Mouse (Mus musculus): ENCODE measurements around the gene Resf1. TPM values are rescaled to one million over a fixed set of nuclear protein-coding genes. Genes with fewer than 3 reads are reported as not detected.
"Not testable (repeated sequence)": the region's sequence is repeated elsewhere in the genome, so short reads cannot be mapped to it uniquely, and the experiment has no call there.

Resf1 gene
- total RNA-seq (2014; rRNA removed) (22.4 and 31.9 TPM in 2 replicates), polyA plus RNA-seq (2015; fragmentation: Nextera tagmentation; extraction: Ambion mirVana) (24.7 and 25.1 TPM in 2 replicates)

DNA sequence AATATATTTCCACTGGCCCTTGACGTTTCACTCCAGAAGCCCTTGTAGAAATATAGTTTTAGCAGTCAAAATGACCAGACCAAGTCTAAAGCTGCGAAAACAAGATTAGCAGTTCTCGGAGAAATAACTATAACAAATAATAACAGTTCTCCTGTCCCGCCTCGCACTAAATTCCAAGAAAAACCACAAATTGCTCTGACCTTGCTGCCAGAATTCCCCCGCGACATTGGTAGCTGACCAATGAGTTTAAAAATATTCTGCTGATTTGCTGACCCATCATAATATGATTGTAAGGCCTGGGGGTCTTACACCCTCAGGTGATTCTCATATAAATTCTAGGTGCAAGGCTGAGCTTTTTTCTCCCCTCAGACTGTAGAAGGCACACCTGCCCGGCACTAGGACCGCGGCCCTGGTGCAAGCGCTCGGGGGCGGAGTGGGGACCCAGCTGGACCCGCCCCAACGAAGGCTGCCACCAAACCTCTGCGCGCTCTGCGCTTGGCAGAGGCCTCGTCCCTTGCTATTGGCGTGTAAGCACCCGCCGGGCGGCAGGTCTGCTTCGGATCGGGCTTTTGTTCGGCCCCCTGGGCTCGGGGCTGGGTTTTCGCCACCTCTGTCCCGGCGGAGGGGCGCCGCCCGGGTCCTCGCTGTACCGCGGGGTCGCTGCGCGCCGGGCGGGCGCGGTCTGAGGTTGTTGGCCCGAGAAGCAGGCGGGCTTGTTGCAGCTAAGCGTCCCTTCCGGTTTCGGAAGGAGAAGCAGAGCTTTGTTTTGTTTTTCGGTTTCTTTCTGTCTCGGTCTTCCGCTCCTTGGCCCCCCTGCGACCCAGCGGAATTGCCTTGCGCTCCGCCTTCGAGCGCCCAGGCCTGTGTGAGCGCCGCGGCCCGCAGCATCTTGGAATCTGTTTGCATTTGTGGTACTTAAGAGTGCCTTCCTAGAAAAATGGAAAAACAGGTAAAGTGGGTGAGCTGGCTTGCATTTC is at the start of gene Resf1:
TSS of gene Resf1 (plus strand) at position 459 of the 977 bp plus-strand sequence.
- ATAC-seq (peak; percentile 100), DNase-seq (ENCODE audit: low spot score) (peak; percentile 94)
- peak within 1 kb of the TSS; percentile 98 for H3K27ac ChIP-seq
- no peaks in the 10 kb centered on the region for H3K9me3 ChIP-seq (ENCODE audit: low read length)
- peak within 1 kb of the TSS; percentile 81 for H3K4me3 ChIP-seq (ENCODE audit: low read length)
- H3K4me2 ChIP-seq (ENCODE audit: low read depth, low read length) = peak within 1 kb of the TSS; percentile 64
- WGBS = 4% methylated on average over 61 of the region's 61 CpGs
- peak within 1 kb of the TSS; percentile 95 for H3K9ac ChIP-seq (replicated peaks; ENCODE audit: low read length)
- H3K4me1 ChIP-seq (ENCODE audit: insufficient read depth, low read length) = peaks cover 10% of the 10 kb centered on the region
- no peaks in the 10 kb centered on the region for H3K27me3 ChIP-seq (ENCODE audit: insufficient read depth, low read length)
- no peak for TF ChIP-seq CTCF (IDR thresholded peaks at IDR 0.05; ENCODE audit: low read depth)
- H3K36me3 ChIP-seq (ENCODE audit: insufficient read depth, low read length) = no peaks in the 10 kb centered on the region; the same call in 1 of the 2 replicates

DNA sequence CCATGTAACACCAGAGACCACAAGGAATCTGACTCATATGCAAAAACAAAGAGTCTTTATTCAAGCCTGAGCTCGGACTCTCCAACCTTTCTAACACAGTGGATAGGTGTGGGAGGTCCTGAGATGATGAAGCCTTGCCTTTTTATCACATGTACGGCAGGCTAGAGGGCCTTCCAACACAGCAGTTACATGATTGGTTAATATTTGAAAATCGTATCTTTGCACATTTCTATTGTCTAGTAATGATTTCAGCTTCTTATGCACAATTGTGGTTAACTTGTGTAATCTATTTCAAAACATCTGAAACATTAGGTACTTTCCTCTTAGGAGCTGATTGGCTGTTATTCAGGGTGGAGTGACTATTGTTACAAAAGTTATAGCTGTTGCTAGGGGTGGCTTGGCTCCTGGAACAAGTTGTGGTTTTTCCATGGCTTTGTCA is 48.4 kb upstream of the Resf1 start:
- Histone ChIP-seq H3K36me3 (ENCODE audit: insufficient read depth, low read length) (no peaks in the 10 kb centered on the region), H3K9me3 (ENCODE audit: low read length) (peaks cover 7% of the 10 kb centered on the region; the same call in 1 of the 2 replicates), H3K27me3 (ENCODE audit: insufficient read depth, low read length) (no peaks in the 10 kb centered on the region), H3K27ac (no peak overlapping the region), H3K4me3 (ENCODE audit: low read length) (no peak overlapping the region), H3K9ac (replicated peaks; ENCODE audit: low read length) (no peak overlapping the region), H3K4me1 (ENCODE audit: insufficient read depth, low read length) (no peaks in the 10 kb centered on the region), H3K4me2 (ENCODE audit: low read depth, low read length) (no peak overlapping the region)
- no peak for ATAC-seq
- no peak for DNase-seq (ENCODE audit: low spot score)
- WGBS = 73% methylated on average over 3 of the region's 3 CpGs
- no peak for TF ChIP-seq CTCF (IDR thresholded peaks at IDR 0.05; ENCODE audit: low read depth)

DNA sequence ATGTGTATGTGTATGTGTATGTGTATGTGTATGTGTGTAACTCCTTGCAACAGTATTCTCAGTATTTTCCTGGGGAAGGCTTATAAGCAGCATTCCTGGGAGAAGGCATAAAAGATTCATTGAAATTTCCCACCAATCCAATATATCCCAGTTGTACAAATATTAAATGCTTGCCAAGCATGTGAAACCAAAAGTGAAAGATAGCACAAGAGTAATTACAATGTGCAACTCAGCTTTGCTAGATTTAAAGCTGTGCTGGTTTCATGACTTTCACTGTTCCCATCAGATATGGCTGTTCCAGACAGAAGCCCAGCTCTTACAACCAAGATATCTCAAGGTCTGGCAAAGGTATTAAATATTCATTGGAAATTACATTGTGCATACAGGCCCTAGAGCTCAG is 41.3 kb upstream of the Resf1 start:
- Histone ChIP-seq H3K4me2 (ENCODE audit: low read depth, low read length) (no peak overlapping the region), H3K9ac (replicated peaks; ENCODE audit: low read length) (no peak overlapping the region), H3K9me3 (ENCODE audit: low read length) (no peaks in the 10 kb centered on the region), H3K27me3 (ENCODE audit: insufficient read depth, low read length) (no peaks in the 10 kb centered on the region), H3K27ac (no peak overlapping the region), H3K4me1 (ENCODE audit: insufficient read depth, low read length) (no peaks in the 10 kb centered on the region), H3K36me3 (ENCODE audit: insufficient read depth, low read length) (no peaks in the 10 kb centered on the region), H3K4me3 (ENCODE audit: low read length) (no peak overlapping the region)
- TF ChIP-seq CTCF (IDR thresholded peaks at IDR 0.05; ENCODE audit: low read depth) = no peak
- ATAC-seq (no peak), DNase-seq (ENCODE audit: low spot score) (no peak)

DNA sequence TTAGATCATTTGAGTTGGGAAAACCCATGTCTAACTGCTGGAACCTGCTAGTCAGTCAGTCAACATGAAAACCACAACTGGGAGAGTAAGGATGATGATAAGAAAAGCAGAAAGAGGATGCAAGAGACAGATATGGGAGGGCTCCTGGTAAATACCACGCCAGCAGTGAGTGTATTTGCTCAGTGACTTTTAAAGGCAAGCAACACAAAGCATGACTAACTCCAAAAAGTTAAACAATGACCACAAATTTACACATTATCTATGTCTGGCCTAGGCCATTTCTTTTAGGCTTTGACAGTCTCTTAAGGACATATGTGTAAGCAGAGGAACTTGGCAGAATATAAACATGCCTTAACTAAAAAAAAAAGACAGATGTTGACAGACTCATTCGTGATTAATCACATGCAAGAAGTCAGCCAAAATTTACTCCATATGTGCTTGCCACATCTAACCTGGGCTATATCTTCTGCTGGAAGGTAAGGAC is 30.9 kb upstream of the Resf1 start:
- H3K4me3 ChIP-seq (ENCODE audit: low read length) = no peak overlapping the region
- no peak overlapping the region for H3K9ac ChIP-seq (replicated peaks; ENCODE audit: low read length)
- ATAC-seq (no peak), DNase-seq (ENCODE audit: low spot score) (no peak)
- no peaks in the 10 kb centered on the region for H3K36me3 ChIP-seq (ENCODE audit: insufficient read depth, low read length)
- H3K27ac ChIP-seq = no peak overlapping the region
- 75% methylated on average over 2 of the region's 2 CpGs for WGBS
- H3K4me1 ChIP-seq (ENCODE audit: insufficient read depth, low read length) = no peaks in the 10 kb centered on the region
- TF ChIP-seq CTCF (IDR thresholded peaks at IDR 0.05; ENCODE audit: low read depth) = no peak
- 0 out of 2 replicates have a peak, but pooled peaks cover 2% of the 10 kb centered on the region for H3K9me3 ChIP-seq (ENCODE audit: low read length)
- H3K27me3 ChIP-seq (ENCODE audit: insufficient read depth, low read length) = no peaks in the 10 kb centered on the region
- no peak overlapping the region for H3K4me2 ChIP-seq (ENCODE audit: low read depth, low read length)

- Histone ChIP-seq H3K27me3 (ENCODE audit: insufficient read depth, low read length) (no peaks in the 10 kb centered on the region), H3K27ac (no peak overlapping the region), H3K9me3 (ENCODE audit: low read length) (0 out of 2 replicates have a peak, but pooled peaks cover 2% of the 10 kb centered on the region), H3K4me3 (ENCODE audit: low read length) (no peak overlapping the region), H3K4me1 (ENCODE audit: insufficient read depth, low read length) (no peaks in the 10 kb centered on the region), H3K4me2 (ENCODE audit: low read depth, low read length) (no peak overlapping the region), H3K9ac (replicated peaks; ENCODE audit: low read length) (no peak overlapping the region), H3K36me3 (ENCODE audit: insufficient read depth, low read length) (no peaks in the 10 kb centered on the region)
- DNase-seq (ENCODE audit: low spot score) (no peak), ATAC-seq (no peak)
- TF ChIP-seq CTCF (IDR thresholded peaks at IDR 0.05; ENCODE audit: low read depth) = no peak
- 84% methylated on average over 1 of the region's 1 CpGs for WGBS
Observed at GRCm38 (mm10) chr6:149278866-149279265, 30.3 kb upstream of the Resf1 start.

DNA sequence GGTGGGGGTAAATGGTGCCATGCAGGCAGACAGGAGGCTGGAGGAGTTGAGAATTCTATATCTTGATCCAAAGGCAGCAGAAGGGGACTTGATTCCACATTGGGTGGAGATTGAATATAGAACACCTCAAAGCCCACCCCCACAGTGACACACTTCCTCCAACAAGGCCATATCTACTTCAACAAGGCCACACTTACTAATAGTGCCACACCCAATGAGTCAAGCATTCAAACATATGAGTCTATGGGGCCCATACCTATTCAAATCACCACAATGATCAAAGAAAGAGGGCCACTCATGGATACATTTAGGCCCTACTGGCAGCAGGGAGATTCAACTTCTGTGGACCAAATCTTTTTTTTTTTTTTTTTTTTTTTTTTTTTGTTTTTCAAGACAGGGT is 28.7 kb upstream of the Resf1 start:
- no peak overlapping the region for H3K27ac ChIP-seq
- DNase-seq (ENCODE audit: low spot score) (no peak), ATAC-seq (no peak)
- H3K4me3 ChIP-seq (ENCODE audit: low read length) = no peak overlapping the region
- H3K36me3 ChIP-seq (ENCODE audit: insufficient read depth, low read length) = no peaks in the 10 kb centered on the region
- no peaks in the 10 kb centered on the region for H3K4me1 ChIP-seq (ENCODE audit: insufficient read depth, low read length)
- no peaks in the 10 kb centered on the region for H3K27me3 ChIP-seq (ENCODE audit: insufficient read depth, low read length)
- no peak overlapping the region for H3K9ac ChIP-seq (replicated peaks; ENCODE audit: low read length)
- no peak for TF ChIP-seq CTCF (IDR thresholded peaks at IDR 0.05; ENCODE audit: low read depth)
- no peak overlapping the region for H3K4me2 ChIP-seq (ENCODE audit: low read depth, low read length)
- H3K9me3 ChIP-seq (ENCODE audit: low read length) = 0 out of 2 replicates have a peak, but pooled peaks cover 2% of the 10 kb centered on the region

GRCm38 (mm10) chr6:149288190-149288589 is 21.0 kb upstream of the Resf1 start:
- not testable (repeated sequence) for ATAC-seq; H3K36me3 ChIP-seq (ENCODE audit: insufficient read depth, low read length); H3K9me3 ChIP-seq (ENCODE audit: low read length); H3K9ac ChIP-seq (replicated peaks; ENCODE audit: low read length); H3K27ac ChIP-seq; H3K4me3 ChIP-seq (ENCODE audit: low read length); H3K4me2 ChIP-seq (ENCODE audit: low read depth, low read length); H3K27me3 ChIP-seq (ENCODE audit: insufficient read depth, low read length); DNase-seq (ENCODE audit: low spot score); H3K4me1 ChIP-seq (ENCODE audit: insufficient read depth, low read length)
- WGBS = 86% methylated on average over 9 of the region's 9 CpGs

DNA sequence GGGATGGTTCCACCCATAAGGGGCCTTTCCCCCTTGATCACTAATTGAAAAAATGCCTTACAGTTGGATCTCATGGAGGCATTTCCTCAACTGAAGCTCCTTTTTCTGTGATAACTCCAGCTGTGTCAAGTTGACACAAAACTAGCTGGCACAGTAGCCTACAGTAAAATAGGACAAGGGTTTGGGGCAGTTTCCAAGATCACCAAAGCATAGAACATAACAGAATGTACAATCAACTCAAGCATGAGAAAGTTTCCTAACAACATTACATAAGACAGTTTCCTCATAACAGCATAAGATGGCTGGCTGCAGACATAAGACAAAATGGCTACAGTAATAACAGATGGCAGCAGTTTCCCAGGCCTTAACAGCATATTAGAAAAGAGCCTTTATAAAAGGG is 6.0 kb upstream of the Resf1 start:
- H3K27ac ChIP-seq; H3K4me1 ChIP-seq (ENCODE audit: insufficient read depth, low read length); H3K36me3 ChIP-seq (ENCODE audit: insufficient read depth, low read length); H3K27me3 ChIP-seq (ENCODE audit: insufficient read depth, low read length); H3K4me3 ChIP-seq (ENCODE audit: low read length); H3K9me3 ChIP-seq (ENCODE audit: low read length); ATAC-seq; DNase-seq (ENCODE audit: low spot score); H3K4me2 ChIP-seq (ENCODE audit: low read depth, low read length); H3K9ac ChIP-seq (replicated peaks; ENCODE audit: low read length): not testable (repeated sequence)

All from hindbrain, postnatal 0 days (tissue).